Mouse (Mus musculus): ENCODE results near the gene Map6d1. TPM values are rescaled to one million over a fixed set of nuclear protein-coding genes. Genes with fewer than 3 reads are reported as not detected.
A peak's percentile ranks its signal among the peaks of the same experiment; 100 is the strongest.

Gene Map6d1
- polyA plus RNA-seq (2015; fragmentation: Nextera tagmentation; extraction: Ambion mirVana) = 0.74 and 0.85 TPM in 2 replicates

DNA sequence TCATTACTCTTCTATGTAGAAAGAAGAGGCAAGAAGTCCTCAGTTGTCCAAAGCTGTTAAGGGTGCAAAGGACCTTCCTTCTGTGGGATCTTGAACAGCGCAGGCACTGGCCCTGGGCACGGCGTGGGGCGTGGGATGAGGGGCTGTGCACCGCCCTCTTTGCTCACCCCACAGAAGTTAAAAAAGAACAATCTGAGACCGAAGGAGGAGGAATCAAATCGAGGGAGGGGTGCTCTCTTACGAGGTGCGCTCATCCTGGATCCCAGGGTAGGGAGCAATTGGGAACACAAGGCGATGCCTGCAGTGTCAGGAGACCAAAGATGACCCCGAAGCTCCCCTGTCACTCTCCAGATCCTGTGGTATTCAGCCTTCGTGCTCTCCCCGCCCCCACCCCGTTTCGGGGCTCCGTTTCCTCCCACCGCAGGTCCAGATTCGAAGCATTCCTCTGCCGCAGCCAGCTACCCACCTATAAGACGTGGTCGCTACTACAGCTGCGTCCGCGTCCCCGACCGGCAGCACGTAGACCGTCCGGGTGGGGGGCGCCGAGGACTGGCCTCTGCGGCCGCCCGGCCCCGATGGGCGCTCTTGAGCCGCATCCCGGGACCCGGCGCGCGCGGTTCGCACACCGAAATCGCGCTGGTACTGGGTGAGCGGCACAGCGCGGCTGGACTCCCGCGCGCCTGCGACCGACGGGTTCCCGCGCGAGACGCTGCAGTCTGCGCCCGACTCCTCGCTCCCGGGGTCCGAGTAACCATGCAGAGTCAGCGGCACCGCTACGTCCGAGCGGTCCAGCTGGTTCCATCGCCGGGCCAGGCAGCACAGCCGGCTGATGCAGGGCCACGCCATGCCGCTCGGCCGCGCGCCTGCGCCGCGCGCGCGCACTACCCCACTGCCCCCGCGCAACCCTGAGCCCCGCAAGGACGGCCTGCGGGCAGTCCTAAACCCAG, at the start of gene Map6d1:
Gene Map6d1 (minus strand): TSS at position 891 of the 947 bp plus-strand sequence.
- peak within 1 kb of the TSS; percentile 97 for H3K4me2 ChIP-seq
- WGBS = under 1% methylated on average over 81 of the region's 90 CpGs
- peak within 1 kb of the TSS; percentile 61 for H3K9ac ChIP-seq
- peaks cover 12% of the 10 kb centered on the region; the same call in 1 of the 2 replicates for H3K4me1 ChIP-seq
- no peaks in the 10 kb centered on the region for H3K36me3 ChIP-seq
- no peaks in the 10 kb centered on the region for H3K9me3 ChIP-seq (replicated peaks)
- 0 out of 2 replicates have a peak, but pooled peaks cover 7% of the 10 kb centered on the region for H3K27me3 ChIP-seq
- peak within 1 kb of the TSS; percentile 76 for H3K4me3 ChIP-seq (replicated peaks)
- peak; percentile 82 for ATAC-seq (replicated peaks; ENCODE audit: low FRiP score)
- H3K27ac ChIP-seq = no peak within 1 kb of the TSS

DNA sequence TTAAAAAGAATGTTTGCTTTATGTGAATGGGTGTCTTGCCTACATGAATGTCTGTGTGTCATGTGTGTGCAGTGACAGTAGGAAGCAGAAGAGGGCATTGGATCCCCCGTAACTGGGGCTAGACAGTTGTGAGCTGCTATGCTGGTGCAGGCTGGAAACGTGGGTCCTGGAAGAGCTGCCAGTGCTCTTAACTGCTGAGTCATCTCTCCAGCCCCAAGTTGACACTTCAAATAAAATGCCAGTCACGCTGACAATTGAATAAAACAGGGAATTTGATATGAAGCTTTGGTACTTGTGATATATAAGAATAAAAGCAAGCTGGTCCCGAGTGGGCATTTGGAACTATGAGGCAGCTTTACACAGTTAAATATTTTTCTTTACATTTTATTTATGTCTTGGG, 39.1 kb upstream of the Map6d1 start:
- H3K9ac ChIP-seq = no peak overlapping the region
- peaks cover 72% of the 10 kb centered on the region for H3K36me3 ChIP-seq
- 81% methylated on average over 4 of the region's 4 CpGs for WGBS
- no peak overlapping the region for H3K4me3 ChIP-seq (replicated peaks)
- no peaks in the 10 kb centered on the region for H3K4me1 ChIP-seq
- no peak overlapping the region for H3K4me2 ChIP-seq
- H3K9me3 ChIP-seq (replicated peaks) = no peaks in the 10 kb centered on the region
- ATAC-seq (replicated peaks; ENCODE audit: low FRiP score) = no peak
- H3K27me3 ChIP-seq = no peaks in the 10 kb centered on the region
- no peak overlapping the region for H3K27ac ChIP-seq

DNA sequence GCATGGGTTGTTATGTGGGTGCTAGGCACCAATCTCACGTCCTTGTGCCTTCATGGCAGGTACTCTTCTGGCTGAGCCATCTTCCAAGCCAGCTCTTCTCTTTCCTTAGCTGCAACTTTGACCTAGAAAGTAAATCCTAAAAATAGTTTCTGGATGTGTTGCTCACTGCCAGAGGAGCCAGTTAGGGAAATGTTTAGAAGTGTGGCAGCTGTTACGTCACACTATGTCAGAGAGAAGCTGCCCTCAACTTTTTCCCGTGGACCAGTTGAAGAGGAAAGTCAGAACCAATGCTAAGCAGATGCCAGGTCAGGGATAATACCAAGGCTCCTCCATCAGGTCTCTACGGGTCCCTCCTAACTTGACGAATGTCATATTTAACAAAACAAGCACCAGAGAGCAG, 38.2 kb upstream of the Map6d1 start:
- Histone ChIP-seq H3K36me3 (peaks cover 64% of the 10 kb centered on the region), H3K9ac (no peak overlapping the region), H3K4me2 (no peak overlapping the region), H3K4me1 (no peaks in the 10 kb centered on the region), H3K27me3 (no peaks in the 10 kb centered on the region), H3K4me3 (replicated peaks) (no peak overlapping the region), H3K27ac (no peak overlapping the region), H3K9me3 (replicated peaks) (no peaks in the 10 kb centered on the region)
- WGBS = 94% methylated on average over 5 of the region's 5 CpGs
- ATAC-seq (replicated peaks; ENCODE audit: low FRiP score) = no peak

DNA sequence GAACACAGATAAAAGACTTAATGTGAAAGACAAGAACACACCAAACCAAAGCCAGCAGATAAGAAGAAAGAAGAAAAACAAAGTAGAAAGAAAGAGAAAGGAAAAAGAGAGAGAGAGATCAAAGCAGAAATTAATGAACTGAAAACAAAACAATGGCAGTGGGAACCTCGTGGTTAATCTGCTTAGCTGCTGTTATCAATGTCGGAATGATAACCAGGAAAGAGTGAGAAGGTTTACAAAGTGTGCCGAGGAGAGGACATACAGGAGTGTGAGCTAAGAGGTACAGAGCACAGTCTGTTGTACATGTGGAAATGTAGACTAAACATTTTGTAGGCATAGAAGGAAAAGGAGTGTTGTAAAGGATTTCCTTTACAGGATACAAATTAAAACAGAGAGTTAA, 31.8 kb upstream of the Map6d1 start:
- Histone ChIP-seq H3K4me2 (no peak overlapping the region), H3K27me3 (no peaks in the 10 kb centered on the region), H3K4me3 (replicated peaks) (no peak overlapping the region), H3K4me1 (no peaks in the 10 kb centered on the region), H3K9ac (no peak overlapping the region), H3K27ac (no peak overlapping the region), H3K9me3 (replicated peaks) (no peaks in the 10 kb centered on the region), H3K36me3 (peaks cover 1% of the 10 kb centered on the region)
- ATAC-seq (replicated peaks; ENCODE audit: low FRiP score) = no peak
- WGBS = 28% methylated on average over 3 of the region's 3 CpGs

DNA sequence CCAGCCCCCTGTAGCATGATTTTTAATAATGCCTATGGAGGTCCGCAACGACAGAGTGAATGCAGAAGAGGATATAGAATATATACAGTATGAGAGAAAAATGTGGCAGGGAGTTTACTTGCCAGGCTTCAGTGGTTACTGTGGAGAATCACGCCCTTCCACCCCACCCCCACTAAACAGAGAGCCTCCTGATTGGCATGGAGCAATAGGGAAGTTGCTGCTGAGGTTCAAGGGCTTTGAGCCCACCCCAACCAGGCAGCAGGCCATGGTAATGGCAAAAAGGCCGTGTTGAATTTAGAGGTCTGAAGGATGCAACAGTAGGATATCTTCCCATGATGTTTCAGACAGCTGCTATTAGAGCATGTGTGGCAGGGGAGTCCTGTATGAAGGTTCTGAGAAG, 30.2 kb upstream of the Map6d1 start:
- WGBS = 81% methylated on average over 4 of the region's 4 CpGs
- no peaks in the 10 kb centered on the region for H3K9me3 ChIP-seq (replicated peaks)
- no peaks in the 10 kb centered on the region for H3K4me1 ChIP-seq
- H3K4me2 ChIP-seq = no peak overlapping the region
- no peak overlapping the region for H3K9ac ChIP-seq
- H3K27ac ChIP-seq = no peak overlapping the region
- ATAC-seq (replicated peaks; ENCODE audit: low FRiP score) = no peak
- no peak overlapping the region for H3K4me3 ChIP-seq (replicated peaks)
- H3K36me3 ChIP-seq = no peaks in the 10 kb centered on the region
- no peaks in the 10 kb centered on the region for H3K27me3 ChIP-seq

DNA sequence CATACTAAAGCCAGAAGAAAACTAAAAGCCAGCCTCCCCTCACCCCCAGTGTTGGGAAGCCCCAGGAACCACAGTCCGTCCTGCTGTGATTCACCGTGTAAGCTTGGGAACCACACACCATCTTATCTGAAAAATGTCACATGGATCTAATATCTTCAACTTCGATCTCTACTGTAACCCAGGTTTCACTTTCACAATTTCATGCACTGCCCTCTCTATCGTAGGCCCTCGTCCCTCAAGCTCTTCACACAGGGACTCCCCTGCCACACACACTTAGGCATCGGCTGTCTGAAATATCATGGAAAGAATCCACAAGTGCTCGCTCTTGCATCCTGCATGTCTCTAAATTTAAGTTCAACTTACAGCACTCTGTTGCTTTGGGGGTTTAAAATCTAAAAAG, 23.9 kb upstream of the Map6d1 start:
- Histone ChIP-seq H3K9me3 (replicated peaks) (no peaks in the 10 kb centered on the region), H3K9ac (no peak overlapping the region), H3K4me3 (replicated peaks) (no peak overlapping the region), H3K4me1 (no peaks in the 10 kb centered on the region), H3K27ac (no peak overlapping the region), H3K4me2 (no peak overlapping the region), H3K36me3 (no peaks in the 10 kb centered on the region), H3K27me3 (0 out of 2 replicates have a peak, but pooled peaks cover 3% of the 10 kb centered on the region)
- ATAC-seq (replicated peaks; ENCODE audit: low FRiP score) = no peak
- 79% methylated on average over 7 of the region's 7 CpGs for WGBS

DNA sequence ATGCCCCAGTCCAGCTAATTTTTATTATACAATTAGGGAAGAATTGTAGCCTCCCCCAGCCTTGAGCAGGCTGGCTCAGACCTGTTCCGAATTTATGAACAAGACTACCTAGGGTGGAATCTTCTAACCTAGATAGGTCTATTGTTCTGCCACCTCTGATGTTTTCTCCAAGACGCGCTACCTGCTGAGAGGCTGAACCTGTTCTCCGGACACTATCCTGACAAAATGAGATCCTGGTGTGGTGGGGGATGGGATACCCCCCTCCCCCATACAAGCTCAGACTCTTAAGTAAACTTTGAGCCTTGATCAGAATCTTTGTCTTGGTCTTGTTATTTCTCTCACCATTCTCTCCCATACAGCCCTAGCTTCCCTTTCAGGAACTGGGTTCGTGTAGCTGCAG, 16.8 kb upstream of the Map6d1 start:
- no peak overlapping the region for H3K9ac ChIP-seq
- no peak for ATAC-seq (replicated peaks; ENCODE audit: low FRiP score)
- no peaks in the 10 kb centered on the region for H3K27me3 ChIP-seq
- no peak overlapping the region for H3K27ac ChIP-seq
- H3K9me3 ChIP-seq (replicated peaks) = no peaks in the 10 kb centered on the region
- WGBS = 82% methylated on average over 5 of the region's 5 CpGs
- H3K4me3 ChIP-seq (replicated peaks) = no peak overlapping the region
- H3K4me1 ChIP-seq = no peaks in the 10 kb centered on the region
- H3K4me2 ChIP-seq = no peak overlapping the region
- no peaks in the 10 kb centered on the region for H3K36me3 ChIP-seq

DNA sequence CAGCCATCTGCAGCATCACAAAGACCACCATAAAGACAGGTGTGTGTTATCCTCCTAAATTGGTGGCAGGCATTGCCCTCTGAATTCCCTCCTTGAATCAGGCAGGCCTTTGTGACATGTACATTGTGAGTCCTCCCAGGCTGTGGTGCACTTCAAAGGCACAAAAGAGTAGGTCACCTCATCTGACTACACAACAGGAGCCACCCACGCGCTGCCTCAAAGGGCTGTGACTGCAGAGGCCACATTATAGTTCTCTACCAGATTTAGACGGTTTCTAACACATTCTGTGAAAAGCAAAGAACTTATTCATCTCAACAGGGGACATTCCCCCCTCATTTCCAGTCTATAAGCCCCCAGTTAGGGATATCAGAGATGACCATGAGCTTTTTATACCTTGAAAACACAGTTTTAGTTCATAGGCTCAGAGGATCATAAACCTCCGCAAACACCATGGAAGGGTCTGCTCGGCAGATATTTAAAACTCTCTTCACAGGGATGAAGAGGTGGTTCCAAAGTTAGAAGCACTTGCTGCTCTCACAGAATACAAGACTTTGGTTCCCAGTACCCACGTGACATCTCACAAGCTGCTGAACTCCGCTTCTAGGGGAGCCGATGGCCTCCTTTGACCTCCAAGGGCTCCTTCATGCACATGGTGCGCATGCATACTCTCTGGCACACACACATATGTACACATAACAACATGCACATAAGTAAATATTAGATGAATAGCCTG, 7.5 kb upstream of the Map6d1 start:
- 82% methylated on average over 9 of the region's 9 CpGs for WGBS
- Histone ChIP-seq H3K9me3 (replicated peaks) (no peaks in the 10 kb centered on the region), H3K27me3 (no peaks in the 10 kb centered on the region), H3K4me2 (no peak overlapping the region), H3K4me1 (no peaks in the 10 kb centered on the region), H3K27ac (no peak overlapping the region), H3K4me3 (replicated peaks) (no peak overlapping the region), H3K9ac (no peak overlapping the region), H3K36me3 (no peaks in the 10 kb centered on the region)
- no peak for ATAC-seq (replicated peaks; ENCODE audit: low FRiP score)

DNA sequence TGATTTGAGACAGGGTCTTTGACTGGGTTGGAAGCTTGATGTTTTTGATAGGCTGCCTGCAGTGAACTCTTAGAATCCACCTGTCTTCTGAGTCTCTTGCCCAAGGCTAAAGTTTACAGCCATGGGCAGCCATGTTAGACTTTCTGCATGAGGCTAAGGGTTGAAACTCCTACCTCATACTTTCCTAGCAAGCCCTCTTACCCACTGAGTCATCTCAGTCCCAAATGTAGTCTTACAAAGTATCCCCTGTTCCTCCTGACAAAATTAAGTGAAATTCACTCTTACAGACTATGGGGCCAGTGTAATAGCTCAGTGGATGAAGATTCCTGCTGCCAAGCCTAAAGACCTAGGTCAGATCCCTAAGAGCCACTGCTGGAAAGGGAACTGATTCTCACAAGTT, 5.9 kb upstream of the Map6d1 start:
- Histone ChIP-seq H3K4me1 (no peaks in the 10 kb centered on the region), H3K4me3 (replicated peaks) (no peak overlapping the region), H3K27me3 (no peaks in the 10 kb centered on the region), H3K9me3 (replicated peaks) (no peaks in the 10 kb centered on the region), H3K9ac (no peak overlapping the region), H3K36me3 (no peaks in the 10 kb centered on the region), H3K4me2 (no peak overlapping the region), H3K27ac (no peak overlapping the region)
- no peak for ATAC-seq (replicated peaks; ENCODE audit: low FRiP score)

DNA sequence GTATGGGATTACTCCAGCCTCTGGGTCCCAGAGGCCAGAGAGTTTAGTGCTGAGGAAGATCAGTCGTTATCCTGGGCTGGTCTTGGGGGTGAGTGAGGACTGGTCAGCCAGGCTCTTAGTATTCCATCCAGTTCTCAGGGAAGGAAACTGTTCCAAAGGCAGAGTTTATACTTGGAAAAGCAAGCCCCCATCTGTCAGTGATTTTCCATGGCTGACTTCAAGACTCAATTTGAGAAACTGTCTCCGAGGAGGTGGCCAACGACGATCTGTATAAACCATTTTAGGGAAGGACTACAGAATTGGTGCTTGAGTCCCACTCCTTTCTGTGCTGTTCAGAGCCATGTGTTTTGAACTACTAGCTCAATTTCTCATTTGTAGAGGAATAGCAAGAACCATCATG, 2.5 kb downstream of the Map6d1 start:
- no peak for ATAC-seq (replicated peaks; ENCODE audit: low FRiP score)
- WGBS = 90% methylated on average over 4 of the region's 4 CpGs
- H3K27ac ChIP-seq = no peak overlapping the region

DNA sequence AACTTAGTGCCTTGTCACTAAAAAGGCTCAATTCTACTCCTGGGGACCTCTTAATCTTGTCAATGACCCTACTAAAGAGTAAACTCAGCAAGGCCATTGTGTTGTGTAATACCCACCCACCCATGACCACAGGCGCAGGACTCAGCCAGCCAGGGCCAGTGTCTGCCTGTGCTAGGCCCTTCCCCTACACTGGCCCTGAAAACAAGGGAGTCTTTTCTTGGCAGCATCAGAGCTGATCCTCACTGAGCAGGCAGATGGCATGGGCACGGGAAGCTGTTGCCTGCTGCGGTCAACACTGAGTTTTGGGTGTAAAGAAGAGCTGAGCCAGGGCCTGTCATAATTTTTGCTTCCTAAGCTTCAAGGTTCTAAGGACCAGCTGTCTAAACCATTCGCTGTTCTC, 3.7 kb downstream of the Map6d1 start:
- ATAC-seq (replicated peaks; ENCODE audit: low FRiP score) = peak; percentile 52
- H3K4me3 ChIP-seq (replicated peaks) = no peak overlapping the region
- 0 out of 2 replicates have a peak, but pooled peaks cover 7% of the 10 kb centered on the region for H3K27me3 ChIP-seq
- H3K27ac ChIP-seq = no peak overlapping the region
- no peaks in the 10 kb centered on the region for H3K9me3 ChIP-seq (replicated peaks)
- peaks cover 17% of the 10 kb centered on the region; the same call in 1 of the 2 replicates for H3K4me1 ChIP-seq
- H3K36me3 ChIP-seq = peaks cover 15% of the 10 kb centered on the region
- no peak overlapping the region for H3K9ac ChIP-seq
- no peak overlapping the region for H3K4me2 ChIP-seq
- WGBS = 70% methylated on average over 4 of the region's 4 CpGs

More for the DNA sequence above, 2.5 kb downstream of the Map6d1 start:
- Histone ChIP-seq H3K4me1 (peaks cover 17% of the 10 kb centered on the region; the same call in 1 of the 2 replicates), H3K27me3 (0 out of 2 replicates have a peak, but pooled peaks cover 7% of the 10 kb centered on the region), H3K9me3 (replicated peaks) (no peaks in the 10 kb centered on the region), H3K36me3 (peaks cover 5% of the 10 kb centered on the region), H3K4me3 (replicated peaks) (no peak overlapping the region), H3K4me2 (no peak overlapping the region), H3K9ac (no peak overlapping the region)

DNA sequence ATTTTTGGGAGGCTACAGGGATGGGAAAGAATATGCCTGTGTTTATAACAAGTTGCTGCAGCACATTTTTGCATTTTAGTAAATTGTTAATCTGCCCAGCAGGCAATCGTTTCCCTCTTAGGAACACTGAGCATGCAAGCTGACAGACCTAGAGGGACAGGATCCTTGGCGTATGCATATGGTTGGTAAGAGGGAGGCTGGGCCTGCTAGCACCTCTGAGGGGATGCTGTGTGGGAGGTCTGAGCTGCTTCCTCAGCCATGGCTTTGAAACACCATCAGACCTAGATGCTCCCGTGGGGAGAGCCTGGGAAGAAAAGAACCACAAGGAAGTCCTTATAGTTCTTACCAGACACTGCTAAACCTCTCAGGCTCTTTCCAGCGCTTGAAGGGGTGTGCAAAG, 6.8 kb downstream of the Map6d1 start:
- Histone ChIP-seq H3K9ac (no peak overlapping the region), H3K4me2 (no peak overlapping the region), H3K4me1 (0 out of 2 replicates have a peak, but pooled peaks cover 5% of the 10 kb centered on the region), H3K27me3 (no peaks in the 10 kb centered on the region), H3K4me3 (replicated peaks) (no peak overlapping the region), H3K27ac (no peak overlapping the region), H3K9me3 (replicated peaks) (no peaks in the 10 kb centered on the region), H3K36me3 (peaks cover 42% of the 10 kb centered on the region)
- WGBS = 54% methylated on average over 4 of the region's 4 CpGs
- ATAC-seq (replicated peaks; ENCODE audit: low FRiP score) = no peak; the same call in 1 of the 2 replicates

Measured in kidney, embryonic 15.5 days (tissue).